Mouse (Mus musculus): ENCODE data around the gene Ccdc30.
A peak's percentile ranks its signal among the peaks of the same experiment; 100 is the strongest.

The Ccdc30 gene

GRCm38 (mm10) chr4:119417894-119418293 lies 2.6 kb upstream of the Ccdc30 start:
- no peak for DNase-seq (ENCODE audit: extremely low spot score, low read depth, low spot score)

DNA sequence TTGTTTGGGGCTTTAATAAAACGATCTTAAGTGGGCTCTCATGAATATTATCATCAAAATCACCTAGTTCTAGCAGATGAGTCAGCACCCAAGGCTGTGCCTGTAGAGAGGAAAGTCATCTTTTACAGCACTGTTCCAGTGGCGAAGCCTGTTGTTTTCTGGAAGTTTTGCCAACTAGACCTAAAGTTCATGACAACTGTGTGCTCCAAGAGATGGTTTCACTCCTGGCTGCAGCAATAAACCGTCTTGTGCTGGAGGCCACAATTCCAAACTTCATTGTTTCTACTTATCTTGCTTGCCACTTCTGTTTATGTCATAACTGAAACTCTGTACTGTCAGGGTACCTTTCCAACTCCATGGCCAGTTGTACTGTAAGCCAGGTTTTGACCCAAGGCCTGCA lies 1.9 kb upstream of the Ccdc30 start:
- DNase-seq (ENCODE audit: extremely low spot score, low read depth, low spot score): no peak

DNA sequence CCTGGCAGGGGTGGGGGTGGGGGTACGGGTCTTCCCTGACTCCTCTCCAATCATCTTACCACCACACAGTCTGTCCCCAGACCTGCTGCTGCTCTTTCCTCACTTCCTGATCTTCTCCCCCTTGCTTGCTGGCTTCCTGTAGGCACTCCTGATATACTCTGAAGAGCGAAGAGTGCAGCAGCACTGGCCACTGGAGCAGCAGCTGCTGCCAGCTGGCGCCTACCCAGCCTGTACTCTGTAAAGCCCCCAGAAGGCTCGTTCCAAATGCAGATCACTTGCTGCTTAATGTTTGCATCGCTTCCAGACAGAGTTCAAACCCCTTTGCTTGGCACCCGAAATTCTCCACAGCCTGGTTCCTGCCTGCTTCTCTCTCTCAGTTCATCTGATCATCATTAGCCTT lies 2.5 kb downstream of the Ccdc30 start:
- DNase-seq (ENCODE audit: extremely low spot score, low read depth, low spot score): no peak

- DNase-seq (ENCODE audit: extremely low spot score, low read depth, low spot score): no peak
Measured at GRCm38 (mm10) chr4:119411877-119412650, 3.3 kb downstream of the Ccdc30 start.

DNA sequence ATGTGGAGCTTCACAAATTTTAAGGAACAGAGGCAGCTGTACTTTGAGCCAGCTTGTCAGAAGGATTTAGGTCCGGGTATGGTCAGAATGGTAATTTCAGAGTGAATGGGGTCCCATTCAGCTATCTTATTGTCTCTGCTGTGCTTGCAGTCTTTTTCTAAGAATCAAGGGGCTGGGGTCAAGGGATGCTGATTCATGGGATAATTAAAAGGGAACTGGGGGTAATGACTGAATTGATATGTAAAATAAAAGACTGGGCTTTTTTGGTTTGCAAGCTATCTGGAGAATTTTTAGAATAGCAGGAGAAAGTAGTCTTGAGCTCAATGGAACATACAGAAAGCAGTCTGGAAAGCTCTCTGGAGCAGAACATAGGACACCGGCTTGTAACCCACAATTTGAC lies 11.9 kb downstream of the Ccdc30 start:
- no peak for DNase-seq (ENCODE audit: extremely low spot score, low read depth, low spot score)

DNA sequence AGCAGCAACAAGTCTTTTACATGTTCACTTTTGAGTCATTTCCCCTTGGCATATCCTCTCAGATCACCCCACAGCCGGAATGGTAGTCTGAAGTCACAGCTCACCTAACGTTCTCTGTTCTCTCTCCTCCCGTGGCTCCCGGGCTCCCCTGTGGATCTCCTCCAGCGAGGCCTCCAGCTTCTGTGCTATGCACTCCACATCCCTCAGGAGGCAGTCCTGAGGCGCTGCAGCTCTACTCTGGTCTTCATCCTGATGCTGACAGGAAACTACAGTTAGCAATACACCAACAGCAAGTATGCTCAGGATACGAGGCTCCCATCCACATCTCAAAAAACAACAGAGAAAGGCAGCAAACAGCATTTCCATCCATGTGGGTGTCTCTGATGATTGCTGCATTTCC lies 14.4 kb downstream of the Ccdc30 start:
- DNase-seq (ENCODE audit: extremely low spot score, low read depth, low spot score): no peak

- DNase-seq (ENCODE audit: extremely low spot score, low read depth, low spot score): no peak
Measured at GRCm38 (mm10) chr4:119398751-119399150, 16.6 kb downstream of the Ccdc30 start.

DNA sequence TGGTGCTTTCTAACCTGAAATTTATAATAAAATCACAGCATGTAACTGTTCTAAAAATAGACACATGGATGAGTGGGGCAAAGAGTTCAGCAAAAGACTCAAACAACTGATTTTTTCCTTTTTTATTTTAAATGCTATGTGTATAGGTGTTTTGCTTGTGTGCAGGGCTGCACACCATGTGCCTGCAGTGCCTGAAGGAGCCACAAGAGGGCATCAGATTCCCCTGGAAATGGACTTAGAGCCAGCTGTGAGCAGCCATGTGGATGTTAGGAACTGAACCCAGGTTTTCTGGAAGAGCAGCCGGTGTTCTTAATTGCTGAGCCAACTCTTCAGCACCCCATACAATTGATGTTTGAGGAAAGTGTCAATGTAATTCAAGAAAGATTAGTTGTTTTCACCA lies 25.0 kb downstream of the Ccdc30 start:
- DNase-seq (ENCODE audit: extremely low spot score, low read depth, low spot score): no peak

DNA sequence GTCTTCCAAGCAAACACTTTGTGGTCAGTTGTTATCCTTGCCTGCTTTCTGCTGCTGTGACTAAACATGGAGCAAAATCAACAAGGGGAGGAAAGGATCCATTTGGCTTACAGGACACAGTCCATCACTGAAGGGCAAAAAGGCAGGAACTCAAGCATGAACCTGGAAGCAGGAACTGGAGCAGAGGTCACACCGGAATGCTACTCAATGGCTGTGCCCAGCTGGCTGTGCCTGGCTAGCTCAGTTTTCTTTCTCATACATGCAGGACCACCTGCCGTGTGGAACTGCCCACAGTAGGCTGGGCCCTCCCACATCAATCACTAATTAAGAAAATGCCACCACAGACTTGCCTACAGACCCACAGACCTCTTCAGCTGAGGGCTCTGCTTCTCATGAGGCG lies 26.1 kb downstream of the Ccdc30 start:
- DNase-seq (ENCODE audit: extremely low spot score, low read depth, low spot score): no peak

- DNase-seq (ENCODE audit: extremely low spot score, low read depth, low spot score): no peak
Measured at GRCm38 (mm10) chr4:119381471-119382190, 33.7 kb downstream of the Ccdc30 start.

DNA sequence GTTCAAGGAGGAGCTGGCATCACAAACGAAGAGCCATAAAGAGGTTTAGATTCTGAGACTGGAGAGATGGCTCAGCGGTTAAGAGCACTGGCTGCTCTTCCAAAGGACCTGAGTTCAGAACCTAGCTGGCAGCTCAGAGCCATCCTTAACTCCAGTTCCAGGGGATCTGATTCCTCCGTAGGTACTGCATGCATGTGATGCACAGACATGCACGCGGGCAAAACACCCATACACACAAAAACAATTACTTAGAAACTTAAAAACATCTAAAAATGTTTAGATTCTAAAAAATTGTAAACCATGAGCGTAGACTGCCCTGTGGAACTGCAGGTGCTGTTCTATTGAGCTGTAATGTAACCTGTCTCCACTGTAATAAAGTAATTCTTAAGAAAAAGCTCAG lies 45.9 kb downstream of the Ccdc30 start:
- no peak for DNase-seq (ENCODE audit: extremely low spot score, low read depth, low spot score)

DNA sequence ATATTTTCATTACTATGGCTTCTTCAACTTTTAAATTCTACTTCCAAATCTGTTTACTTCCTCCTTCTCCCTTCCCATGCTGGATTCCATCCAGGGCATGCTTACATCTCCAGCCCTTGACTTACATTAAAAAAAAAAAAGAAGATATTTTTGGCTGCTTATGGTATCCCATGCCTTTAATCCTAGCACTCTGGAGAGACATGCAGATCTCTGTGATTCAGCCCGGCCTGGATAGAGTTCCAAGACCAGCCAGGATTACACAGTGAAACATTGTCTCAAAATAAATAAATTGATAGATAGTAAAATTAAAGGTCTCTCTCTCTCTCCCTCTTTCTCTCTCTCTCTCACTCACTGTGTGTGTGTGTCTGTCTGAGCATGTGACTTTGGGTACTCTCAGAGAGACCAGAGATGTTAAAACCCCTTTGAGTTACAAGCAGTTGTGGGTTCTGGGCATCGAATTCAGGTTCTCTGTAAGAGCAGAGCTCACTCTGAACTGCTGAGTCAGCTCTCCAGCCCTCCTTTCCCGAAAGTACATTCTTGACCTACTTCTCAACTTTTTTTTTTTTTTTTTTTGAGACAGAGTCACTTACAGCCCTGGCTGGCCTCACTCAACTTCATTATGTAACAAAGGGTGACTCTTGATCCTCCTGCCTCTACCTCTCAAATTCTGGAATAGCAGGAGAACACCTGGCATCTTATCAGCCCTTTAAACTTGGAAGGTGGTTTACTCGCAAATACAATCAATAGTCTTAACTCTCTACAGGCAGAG lies 48.4 kb downstream of the Ccdc30 start:
- no peak for DNase-seq (ENCODE audit: extremely low spot score, low read depth, low spot score)

- DNase-seq (ENCODE audit: extremely low spot score, low read depth, low spot score): no peak
Measured at GRCm38 (mm10) chr4:119362231-119362630, 53.1 kb downstream of the Ccdc30 start.

DNA sequence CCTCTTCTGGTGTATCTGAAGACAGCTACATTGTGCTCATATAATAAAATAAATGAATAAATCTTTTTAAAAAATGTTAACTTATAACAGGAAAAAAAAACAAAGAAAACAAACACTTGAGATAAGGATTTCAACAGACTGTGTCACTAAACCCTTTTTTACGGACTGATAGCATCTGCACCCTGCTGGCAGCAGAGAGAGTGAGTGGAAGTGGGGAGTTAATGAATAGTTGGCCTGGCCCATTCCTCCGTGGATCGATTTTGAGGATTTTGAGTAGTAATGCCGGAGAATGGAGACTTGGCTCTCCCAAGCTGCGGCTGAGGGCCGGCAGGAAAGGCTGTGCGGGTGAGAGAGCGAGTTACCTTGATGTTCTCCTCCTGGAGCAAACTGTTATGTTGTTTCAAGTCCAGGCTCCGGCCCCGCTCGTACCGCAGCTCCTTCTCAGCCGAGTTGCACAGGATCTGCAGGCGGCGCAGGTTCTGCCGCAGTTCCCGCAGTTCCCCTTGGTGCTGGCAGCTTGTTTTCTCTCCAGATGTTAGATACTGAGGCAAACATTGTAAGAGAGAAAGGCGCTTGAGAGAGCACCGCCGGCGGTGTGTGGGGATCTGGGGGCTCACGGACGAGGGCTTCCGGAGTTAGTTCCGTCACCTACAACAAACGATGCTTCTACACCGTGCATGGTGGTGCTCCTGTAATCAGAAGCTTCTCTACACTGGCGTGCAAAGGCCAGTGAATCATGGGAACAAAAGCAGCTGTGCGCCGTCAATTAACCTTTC lies 55.9 kb downstream of the Ccdc30 start:
- DNase-seq (ENCODE audit: extremely low spot score, low read depth, low spot score): no peak

GRCm38 (mm10) chr4:119345508-119345907 lies 69.8 kb downstream of the Ccdc30 start:
- DNase-seq (ENCODE audit: extremely low spot score, low read depth, low spot score): no peak

GRCm38 (mm10) chr4:119338861-119339361 lies 76.4 kb downstream of the Ccdc30 start:
- peak; percentile 22 for DNase-seq (ENCODE audit: extremely low spot score, low read depth, low spot score)

DNA sequence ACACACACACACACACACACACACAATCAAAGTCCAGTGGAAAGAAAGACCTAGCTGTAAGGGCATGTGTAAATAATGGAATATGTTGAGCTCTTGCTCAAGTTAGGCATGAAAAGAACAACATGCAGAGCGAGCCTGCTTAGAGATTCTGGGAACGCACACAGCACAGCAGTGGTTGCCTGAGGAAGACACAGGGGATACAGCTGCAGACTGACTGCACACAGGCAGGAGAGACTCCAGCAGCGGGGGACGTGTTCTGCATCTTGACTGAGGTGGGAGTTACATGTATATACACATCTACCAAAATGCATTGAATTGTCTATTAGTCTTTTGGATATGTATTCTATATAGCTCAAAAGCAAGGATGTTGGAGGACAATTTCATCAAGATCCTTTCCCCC lies 76.9 kb downstream of the Ccdc30 start:
- DNase-seq (ENCODE audit: extremely low spot score, low read depth, low spot score): no peak

GRCm38 (mm10) chr4:119333487-119333886 lies 81.8 kb downstream of the Ccdc30 start:
- DNase-seq (ENCODE audit: extremely low spot score, low read depth, low spot score): no peak

DNA sequence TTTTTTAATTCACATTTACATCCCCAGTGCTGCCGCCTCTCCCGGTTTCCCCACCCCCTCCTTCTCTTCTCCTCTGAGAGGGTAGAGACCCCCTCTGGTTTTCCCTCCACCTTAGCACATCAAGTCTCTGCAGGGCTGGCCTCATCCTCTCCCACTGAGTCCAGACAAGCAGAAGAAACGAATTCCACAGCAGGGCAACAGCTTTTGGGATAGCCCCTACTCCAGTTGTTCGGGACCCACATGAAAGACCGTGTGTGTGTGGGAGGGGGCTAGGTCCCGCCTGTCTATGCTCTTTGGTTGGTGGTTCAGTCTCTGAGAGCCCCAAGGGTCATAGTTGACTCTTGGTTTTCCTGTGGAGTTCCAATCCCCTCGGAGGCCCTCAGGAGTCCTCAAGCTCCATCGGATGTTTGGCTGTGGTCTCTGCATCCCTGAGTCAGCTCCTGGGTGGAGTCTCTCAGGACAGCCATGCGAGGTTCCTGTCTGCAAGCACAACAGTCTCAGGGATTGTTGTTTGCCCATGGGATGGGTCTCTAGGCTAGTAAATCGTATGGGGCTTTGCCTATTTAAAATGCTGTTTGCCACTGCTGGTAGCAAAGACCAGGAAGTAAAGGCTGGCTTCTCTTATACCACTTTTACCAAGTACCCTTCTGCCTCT lies 94.3 kb downstream of the Ccdc30 start:
- no peak for DNase-seq (ENCODE audit: extremely low spot score, low read depth, low spot score)

DNA sequence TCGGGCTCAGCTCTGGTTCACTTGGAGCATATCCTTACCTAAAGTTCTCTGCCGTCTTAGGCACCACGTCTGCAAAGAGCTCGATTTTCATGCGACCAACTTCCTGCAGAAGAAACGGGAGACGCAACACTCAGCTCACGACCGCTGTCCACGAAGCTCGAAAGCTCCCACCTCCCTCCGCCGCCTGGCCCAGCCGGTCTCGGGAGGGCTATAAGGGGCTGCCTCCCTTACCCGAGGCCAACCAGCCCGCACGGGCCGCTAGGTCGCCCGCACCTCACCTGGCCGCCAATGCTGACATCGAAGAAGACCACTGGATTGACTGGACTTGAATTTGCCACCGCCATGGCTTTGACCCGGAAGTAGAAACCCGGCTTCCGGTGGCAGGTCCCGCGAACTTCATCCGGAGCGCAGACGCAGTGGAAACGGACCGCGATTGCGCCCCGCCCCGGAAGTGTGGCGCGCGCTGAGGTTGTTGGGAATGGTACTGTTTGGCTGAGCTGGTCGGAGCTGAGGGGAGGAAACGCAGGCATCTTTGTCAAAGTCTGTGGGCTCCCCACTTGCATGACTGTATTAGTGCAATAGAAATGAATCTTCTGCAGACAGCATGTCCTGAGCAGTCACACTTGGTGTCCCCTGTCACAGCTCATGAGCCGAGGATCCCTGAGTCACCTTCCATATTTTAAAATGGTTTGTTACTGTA lies 95.0 kb downstream of the Ccdc30 start, which contains the start of gene Ppih:
Gene Ppih (minus strand): TSS at position 416 of the 700 bp plus-strand sequence.
- peak; percentile 52 for DNase-seq (ENCODE audit: extremely low spot score, low read depth, low spot score)
